Mouse (Mus musculus) liver, adult (tissue): ENCODE results near the gene Slco3a1.

Source experiments
- GATA4 ChIP-seq: IDR thresholded peaks from 2 replicates; pipeline ENCODE4 v1.6.1; 2014; ENCODE audit warnings: mild to moderate bottlenecking, low read length; ENCODE audit not compliant: insufficient replicate concordance

Slco3a1 gene

GRCm38 (mm10) chr7:74508205-74508604, 46.4 kb downstream of the Slco3a1 start:
- no peak for TF ChIP-seq GATA4

- TF ChIP-seq GATA4 = no peak
Measured at GRCm38 (mm10) chr7:74506856-74507255, 47.7 kb downstream of the Slco3a1 start.

- TF ChIP-seq GATA4 = no peak
Measured at GRCm38 (mm10) chr7:74505635-74506034, 48.9 kb downstream of the Slco3a1 start.

- TF ChIP-seq GATA4 = no peak
Measured at GRCm38 (mm10) chr7:74501187-74501586, 53.4 kb downstream of the Slco3a1 start.

- no peak for TF ChIP-seq GATA4
Measured at GRCm38 (mm10) chr7:74499470-74499869, 55.1 kb downstream of the Slco3a1 start.

- TF ChIP-seq GATA4 = no peak
Measured at GRCm38 (mm10) chr7:74498266-74498980, 56.2 kb downstream of the Slco3a1 start.

GRCm38 (mm10) chr7:74497203-74497602, 57.4 kb downstream of the Slco3a1 start:
- no peak for TF ChIP-seq GATA4

- TF ChIP-seq GATA4 = no peak
Measured at GRCm38 (mm10) chr7:74495451-74495850, 59.1 kb downstream of the Slco3a1 start.

GRCm38 (mm10) chr7:74493775-74494174, 60.8 kb downstream of the Slco3a1 start:
- no peak for TF ChIP-seq GATA4

GRCm38 (mm10) chr7:74491683-74492355, 62.8 kb downstream of the Slco3a1 start:
- TF ChIP-seq GATA4 = no peak

GRCm38 (mm10) chr7:74488141-74488540, 66.4 kb downstream of the Slco3a1 start:
- TF ChIP-seq GATA4 = no peak

- no peak for TF ChIP-seq GATA4
Measured at GRCm38 (mm10) chr7:74487727-74488126, 66.9 kb downstream of the Slco3a1 start.

- no peak for TF ChIP-seq GATA4
Measured at GRCm38 (mm10) chr7:74486083-74486482, 68.5 kb downstream of the Slco3a1 start.

GRCm38 (mm10) chr7:74485669-74486068, 68.9 kb downstream of the Slco3a1 start:
- TF ChIP-seq GATA4 = no peak

- TF ChIP-seq GATA4 = no peak
Measured at GRCm38 (mm10) chr7:74484024-74484385, 70.6 kb downstream of the Slco3a1 start.

GRCm38 (mm10) chr7:74483294-74484023, 71.1 kb downstream of the Slco3a1 start:
- TF ChIP-seq GATA4 = no peak
